Mouse (Mus musculus): ENCODE results near the gene Hivep3. TPM values are rescaled to one million over a fixed set of nuclear protein-coding genes. Genes with fewer than 3 reads are reported as not detected.

The Hivep3 gene
- total and polyA plus RNA-seq, 3 experiments = 5.1 to 8.2 (median 6.0) TPM

DNA sequence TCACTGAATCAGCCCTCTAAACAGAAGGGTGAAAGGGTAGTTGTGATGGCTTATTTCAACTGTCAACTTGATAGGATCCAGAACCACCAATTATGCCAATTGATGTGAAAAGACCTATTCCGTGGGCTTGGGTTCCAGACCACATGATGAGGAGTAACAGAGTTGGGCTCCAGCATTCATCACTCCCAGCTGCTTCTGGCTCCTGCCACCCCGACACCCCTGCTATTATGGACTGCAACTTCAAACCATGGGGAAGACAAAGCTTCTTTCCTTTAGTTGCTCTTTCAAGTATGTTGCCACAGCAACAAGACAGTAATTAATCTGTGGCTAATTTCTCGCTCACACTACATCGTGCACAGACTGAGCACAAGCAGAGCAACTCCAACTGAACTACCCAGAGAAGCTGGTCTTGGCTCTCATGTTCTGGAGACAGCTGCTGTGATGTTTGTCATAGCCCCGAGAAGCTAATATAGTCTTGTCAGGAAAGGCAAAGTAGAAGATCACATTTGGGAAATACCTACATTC is 159.7 kb downstream of the Hivep3 start:
- Histone ChIP-seq H3K4me3 (no peak overlapping the region), H3K9ac (ENCODE audit: low read depth, low read length) (no peak overlapping the region), H3K27ac (no peak overlapping the region), H3K4me1 (ENCODE audit: control insufficient read depth, insufficient read depth, low read length) (no peaks in the 10 kb centered on the region), H3K27me3 (ENCODE audit: control insufficient read depth, insufficient read depth, low read length) (no peaks in the 10 kb centered on the region), H3K79me2 (replicated peaks; ENCODE audit: control insufficient read depth, insufficient read depth, low read length) (no peaks in the 10 kb centered on the region), H3K36me3 (ENCODE audit: control insufficient read depth, insufficient read depth, low read length) (no peaks in the 10 kb centered on the region)
- TF ChIP-seq POLR2A (IDR thresholded peaks at IDR 0.05; ENCODE audit: insufficient read depth, low read depth, low read length) (no peak), CTCF (IDR thresholded peaks at IDR 0.05) (no peak), EP300 (IDR thresholded peaks at IDR 0.05; ENCODE audit: insufficient read depth, low read depth, low read length) (no peak)
- WGBS = 79% methylated on average over 5 of the region's 5 CpGs
- intact Hi-C loops (cut with DNase I) = no loop called here
- DNase-seq = no peak

DNA sequence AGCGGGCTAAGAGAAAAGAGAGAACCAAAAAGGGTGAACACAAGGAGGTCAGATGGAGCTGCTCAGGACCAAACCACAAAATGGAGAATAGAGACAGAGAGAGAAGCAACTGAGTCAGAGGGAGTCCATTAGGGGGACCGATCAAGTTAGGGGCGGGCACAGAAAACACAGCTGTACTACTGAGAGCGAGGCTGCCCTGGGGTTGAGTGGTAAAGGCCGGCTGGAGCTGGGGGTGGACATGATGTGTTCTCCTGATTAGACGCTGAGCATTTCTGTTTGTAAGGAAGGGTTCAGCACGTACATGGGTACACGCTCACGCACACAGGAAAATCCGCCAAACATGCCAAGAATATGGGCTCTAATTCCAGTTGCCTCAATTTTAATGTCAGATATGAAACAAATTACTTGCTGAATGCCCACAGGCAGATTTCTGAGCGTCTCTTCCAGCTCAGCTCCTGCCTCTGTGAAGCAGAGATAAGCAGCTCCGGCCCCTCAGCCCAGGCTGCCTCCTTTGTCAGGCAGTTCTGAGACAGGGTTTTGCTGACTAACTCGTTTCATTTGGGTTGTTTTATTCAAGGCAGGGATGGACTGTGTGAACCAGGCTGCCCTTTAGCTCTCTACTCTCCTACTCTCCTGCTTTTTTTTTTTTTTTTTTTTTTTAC is 161.3 kb downstream of the Hivep3 start:
- Histone ChIP-seq H3K27me3 (ENCODE audit: control insufficient read depth, insufficient read depth, low read length) (no peaks in the 10 kb centered on the region), H3K4me3 (no peak overlapping the region), H3K27ac (no peak overlapping the region), H3K4me1 (ENCODE audit: control insufficient read depth, insufficient read depth, low read length) (no peaks in the 10 kb centered on the region), H3K9ac (ENCODE audit: low read depth, low read length) (no peak overlapping the region), H3K79me2 (replicated peaks; ENCODE audit: control insufficient read depth, insufficient read depth, low read length) (no peaks in the 10 kb centered on the region), H3K36me3 (ENCODE audit: control insufficient read depth, insufficient read depth, low read length) (no peaks in the 10 kb centered on the region)
- intact Hi-C loops (cut with DNase I) = no loop called here
- DNase-seq = no peak
- 68% methylated on average over 13 of the region's 13 CpGs for WGBS
- TF ChIP-seq CTCF (IDR thresholded peaks at IDR 0.05) (no peak), EP300 (IDR thresholded peaks at IDR 0.05; ENCODE audit: insufficient read depth, low read depth, low read length) (no peak), POLR2A (IDR thresholded peaks at IDR 0.05; ENCODE audit: insufficient read depth, low read depth, low read length) (no peak)

GRCm38 (mm10) chr4:119895504-119895903 is 161.9 kb downstream of the Hivep3 start:
- no peak for TF ChIP-seq EP300 (IDR thresholded peaks at IDR 0.05; ENCODE audit: insufficient read depth, low read depth, low read length)
- TF ChIP-seq POLR2A (IDR thresholded peaks at IDR 0.05; ENCODE audit: insufficient read depth, low read depth, low read length) = no peak
- no peak for TF ChIP-seq CTCF (IDR thresholded peaks at IDR 0.05)
- H3K4me1 ChIP-seq (ENCODE audit: control insufficient read depth, insufficient read depth, low read length) = no peaks in the 10 kb centered on the region
- no peaks in the 10 kb centered on the region for H3K36me3 ChIP-seq (ENCODE audit: control insufficient read depth, insufficient read depth, low read length)
- 71% methylated on average over 5 of the region's 5 CpGs for WGBS
- H3K27ac ChIP-seq = no peak overlapping the region
- intact Hi-C loops (cut with DNase I) = no loop called here
- H3K9ac ChIP-seq (ENCODE audit: low read depth, low read length) = no peak overlapping the region
- H3K4me3 ChIP-seq = no peak overlapping the region
- no peaks in the 10 kb centered on the region for H3K79me2 ChIP-seq (replicated peaks; ENCODE audit: control insufficient read depth, insufficient read depth, low read length)
- DNase-seq = no peak
- no peaks in the 10 kb centered on the region for H3K27me3 ChIP-seq (ENCODE audit: control insufficient read depth, insufficient read depth, low read length)

DNA sequence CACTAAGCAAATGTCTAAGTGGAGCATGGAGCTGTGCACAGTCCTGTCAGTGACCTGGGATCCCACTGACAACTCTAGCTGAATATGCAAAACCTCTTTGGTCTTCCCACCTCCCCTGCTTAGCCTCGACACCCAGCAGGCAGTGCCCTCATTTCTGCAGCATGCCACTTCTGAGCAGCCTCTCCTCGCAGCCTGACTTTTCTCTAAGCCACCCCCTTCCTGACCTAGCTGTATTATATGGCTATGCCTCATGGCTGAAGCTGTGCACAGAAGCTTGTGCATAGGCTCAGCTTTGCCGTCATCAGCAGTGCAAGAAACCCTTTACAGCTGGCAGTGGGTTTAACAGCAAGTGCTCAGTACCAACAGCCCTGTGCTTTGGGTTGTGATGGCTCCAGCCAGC is 163.0 kb downstream of the Hivep3 start:
- intact Hi-C loops (cut with DNase I) = no loop called here
- no peak for DNase-seq
- 74% methylated on average over 3 of the region's 3 CpGs for WGBS
- Histone ChIP-seq H3K36me3 (ENCODE audit: control insufficient read depth, insufficient read depth, low read length) (no peaks in the 10 kb centered on the region), H3K27me3 (ENCODE audit: control insufficient read depth, insufficient read depth, low read length) (no peaks in the 10 kb centered on the region), H3K4me1 (ENCODE audit: control insufficient read depth, insufficient read depth, low read length) (no peaks in the 10 kb centered on the region; the same call in 1 of the 2 replicates), H3K79me2 (replicated peaks; ENCODE audit: control insufficient read depth, insufficient read depth, low read length) (no peaks in the 10 kb centered on the region), H3K9ac (ENCODE audit: low read depth, low read length) (no peak overlapping the region), H3K27ac (no peak overlapping the region), H3K4me3 (no peak overlapping the region)
- TF ChIP-seq CTCF (IDR thresholded peaks at IDR 0.05) = no peak
- TF ChIP-seq POLR2A (IDR thresholded peaks at IDR 0.05; ENCODE audit: insufficient read depth, low read depth, low read length) = no peak
- TF ChIP-seq EP300 (IDR thresholded peaks at IDR 0.05; ENCODE audit: insufficient read depth, low read depth, low read length) = no peak

GRCm38 (mm10) chr4:119897054-119897855 is 163.7 kb downstream of the Hivep3 start:
- TF ChIP-seq POLR2A (IDR thresholded peaks at IDR 0.05; ENCODE audit: insufficient read depth, low read depth, low read length) (no peak), CTCF (IDR thresholded peaks at IDR 0.05) (no peak), EP300 (IDR thresholded peaks at IDR 0.05; ENCODE audit: insufficient read depth, low read depth, low read length) (no peak)
- H3K79me2 ChIP-seq (replicated peaks; ENCODE audit: control insufficient read depth, insufficient read depth, low read length) = no peaks in the 10 kb centered on the region
- H3K36me3 ChIP-seq (ENCODE audit: control insufficient read depth, insufficient read depth, low read length) = no peaks in the 10 kb centered on the region
- 77% methylated on average over 6 of the region's 6 CpGs for WGBS
- H3K27ac ChIP-seq = no peak overlapping the region
- no peak overlapping the region for H3K4me3 ChIP-seq
- no peak overlapping the region for H3K9ac ChIP-seq (ENCODE audit: low read depth, low read length)
- H3K4me1 ChIP-seq (ENCODE audit: control insufficient read depth, insufficient read depth, low read length) = no peaks in the 10 kb centered on the region; the same call in 1 of the 2 replicates
- intact Hi-C loops (cut with DNase I) = no loop called here
- no peaks in the 10 kb centered on the region for H3K27me3 ChIP-seq (ENCODE audit: control insufficient read depth, insufficient read depth, low read length)
- DNase-seq = no peak
